Mouse (Mus musculus) hindbrain, embryonic 15.5 days (tissue): Measurements from ENCODE around the gene Nab2. TPM values are rescaled to one million over a fixed set of nuclear protein-coding genes. Genes with fewer than 3 reads are reported as not detected.
A peak's percentile ranks its signal among the peaks of the same experiment; 100 is the strongest.

Experiments
- ATAC-seq: fragments of 200-750 bp; cut with Nextera tagmentation; 2 replicates; pipeline ENCODE4 v1.8.0; 2017; ENCODE audit warnings: low read depth, moderate number of reproducible peaks, moderate TSS enrichment; ENCODE audit not compliant: low FRiP score
- H3K27ac ChIP-seq: fragments of 300-500 bp; sonication (generic); replicated peaks from 2 replicates; pipeline ENCODE4 v1.5.1; 2015; ENCODE audit warnings: mild to moderate bottlenecking, inconsistent platforms
- H3K27me3 ChIP-seq: fragments of 300-500 bp; sonication (generic); 2 replicates; pipeline ENCODE4 v1.6.1; 2015; ENCODE audit warnings: control low read depth, inconsistent platforms
- H3K36me3 ChIP-seq: fragments of 300-500 bp; sonication (generic); 2 replicates; pipeline ENCODE4 v1.6.1; 2015; ENCODE audit warnings: control low read depth, inconsistent platforms
- H3K4me1 ChIP-seq: fragments of 300-500 bp; sonication (generic); replicated peaks from 2 replicates; pipeline ENCODE4 v1.6.1; 2015; ENCODE audit warnings: control low read depth, inconsistent platforms
- H3K4me2 ChIP-seq: fragments of 300-500 bp; sonication (generic); 2 replicates; pipeline ENCODE4 v1.6.1; 2015; ENCODE audit warnings: moderate library complexity, mild to moderate bottlenecking, inconsistent platforms
- H3K4me3 ChIP-seq: fragments of 300-500 bp; sonication (generic); 2 replicates; pipeline ENCODE4 v1.5.1; 2015; ENCODE audit warnings: mild to moderate bottlenecking, inconsistent platforms
- H3K9ac ChIP-seq: fragments of 300-500 bp; sonication (generic); 2 replicates; pipeline ENCODE4 v1.6.1; 2015; ENCODE audit warnings: inconsistent platforms
- H3K9me3 ChIP-seq: fragments of 300-500 bp; sonication (generic); 2 replicates; pipeline ENCODE4 v1.6.1; 2016; ENCODE audit warnings: control low read depth, inconsistent platforms
- WGBS: fragments of 180-500 bp; shearing (Covaris S2); methylation state at CpG from one replicate; pipeline ENCODE4 v1.1.7; 2015; 5-methylcytosine and 5-hydroxymethylcytosine counted together
- polyA plus RNA-seq: library from polyadenylated mRNA; unstranded; fragments of >200 nt; fragmentation: Nextera tagmentation; extraction: Ambion mirVana; gene quantifications from 2 replicates; pipeline ENCODE4 v1.2.1, GENCODE M21; 2015

The Nab2 gene
- polyA plus RNA-seq, 1 experiment from 2014 or later, result 2.7 TPM

DNA sequence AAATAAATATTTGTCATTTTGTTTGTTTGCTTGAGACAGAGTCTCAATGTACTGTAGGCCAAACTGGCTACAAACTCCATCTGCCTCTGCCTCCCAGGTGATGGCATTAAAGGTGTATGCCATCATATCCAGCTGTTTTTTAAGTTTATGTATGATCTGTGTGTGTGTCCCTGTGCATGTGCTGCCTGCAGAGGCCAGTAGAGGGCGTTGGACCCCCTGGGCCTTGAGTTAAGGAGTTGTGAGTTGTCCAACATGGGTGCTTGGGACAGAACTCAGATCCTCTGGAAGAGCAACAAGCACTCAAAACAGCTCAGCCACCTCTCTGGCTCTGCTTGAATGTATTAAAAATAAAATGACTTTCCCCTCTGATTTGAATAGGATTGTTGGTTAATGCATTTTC, 22.7 kb upstream of the Nab2 start:
- Histone ChIP-seq H3K4me1 (no peaks in the 10 kb centered on the region), H3K9ac (no peak overlapping the region), H3K36me3 (0 out of 2 replicates have a peak, but pooled peaks cover 4% of the 10 kb centered on the region), H3K27ac (no peak overlapping the region), H3K4me3 (no peak overlapping the region), H3K27me3 (no peaks in the 10 kb centered on the region), H3K9me3 (no peaks in the 10 kb centered on the region), H3K4me2 (no peak overlapping the region)
- WGBS, result 23% methylated on average over 1 of the region's 1 CpGs
- ATAC-seq, result no peak

DNA sequence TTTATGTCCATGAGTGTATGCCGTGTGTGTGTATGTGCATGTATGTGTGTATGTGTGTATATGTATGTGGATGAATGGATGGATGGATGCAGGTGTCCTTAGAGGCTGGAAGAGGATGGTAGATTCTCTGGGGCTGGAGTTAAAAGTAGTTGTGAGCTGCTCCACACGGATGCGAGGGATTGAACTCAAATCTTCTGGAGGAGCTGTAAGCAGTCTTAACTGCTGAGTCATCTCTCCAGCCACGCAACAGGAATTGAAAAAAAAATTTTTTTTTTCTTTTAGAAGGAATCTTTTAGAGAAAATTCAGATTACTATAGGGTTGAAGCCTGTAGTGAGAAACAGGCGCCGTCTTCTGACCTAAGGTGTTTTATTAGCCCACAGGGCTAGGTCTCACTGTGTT, 14.5 kb upstream of the Nab2 start:
- Histone ChIP-seq H3K27ac (no peak overlapping the region), H3K4me2 (no peak overlapping the region), H3K36me3 (no peaks in the 10 kb centered on the region), H3K27me3 (no peaks in the 10 kb centered on the region), H3K4me1 (peaks cover 5% of the 10 kb centered on the region), H3K4me3 (no peak overlapping the region), H3K9me3 (no peaks in the 10 kb centered on the region), H3K9ac (no peak overlapping the region)
- no peak for ATAC-seq
- WGBS, result 89% methylated on average over 6 of the region's 6 CpGs

DNA sequence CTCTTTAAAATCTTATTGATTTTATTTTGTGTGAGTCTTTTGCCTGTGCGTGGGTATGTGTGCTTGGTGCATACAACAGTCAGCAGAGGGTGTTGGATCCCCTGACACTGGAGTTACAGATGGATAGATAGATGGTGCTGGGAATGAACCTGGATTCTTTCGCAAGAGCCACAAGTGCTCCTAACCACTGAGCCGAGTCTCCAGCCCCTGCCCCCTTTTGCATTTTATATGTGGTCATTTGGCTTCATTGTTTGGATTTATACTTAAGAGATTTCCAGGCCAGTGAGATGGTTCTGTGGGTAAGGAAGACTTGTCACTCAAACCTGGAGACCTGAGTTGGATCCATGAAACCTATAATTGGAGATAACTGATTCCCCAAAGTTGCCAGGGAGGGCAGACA, 11.5 kb upstream of the Nab2 start:
- Histone ChIP-seq H3K27ac (no peak overlapping the region), H3K27me3 (no peaks in the 10 kb centered on the region), H3K4me1 (peaks cover 11% of the 10 kb centered on the region), H3K36me3 (no peaks in the 10 kb centered on the region), H3K9ac (no peak overlapping the region), H3K9me3 (no peaks in the 10 kb centered on the region), H3K4me2 (no peak overlapping the region), H3K4me3 (no peak overlapping the region)
- no peak for ATAC-seq
- 96% methylated on average over 3 of the region's 3 CpGs for WGBS

DNA sequence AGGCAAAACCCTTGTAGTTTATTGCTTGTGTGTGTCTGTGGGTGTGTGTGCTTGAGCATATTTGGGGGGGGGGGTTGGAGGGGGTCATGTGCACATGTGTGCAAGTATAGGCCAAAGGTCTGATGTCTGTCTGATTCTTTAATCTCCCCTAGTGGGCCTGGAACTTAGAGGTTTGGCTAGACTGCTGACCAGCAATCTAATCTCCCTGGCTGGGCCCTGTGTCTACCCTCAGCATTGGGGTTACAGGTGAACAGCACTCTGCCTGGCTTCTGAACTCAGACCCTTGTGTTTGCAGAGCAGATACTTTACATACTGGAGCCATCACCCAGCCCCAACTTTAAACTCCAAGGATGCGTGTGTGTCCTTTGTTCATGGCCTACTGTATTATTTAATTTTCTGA, 10.8 kb upstream of the Nab2 start:
- WGBS, result 90% methylated on average over 1 of the region's 1 CpGs
- no peak overlapping the region for H3K27ac ChIP-seq
- H3K4me2 ChIP-seq, result no peak overlapping the region
- H3K9me3 ChIP-seq, result no peaks in the 10 kb centered on the region
- H3K4me3 ChIP-seq, result no peak overlapping the region
- H3K27me3 ChIP-seq, result no peaks in the 10 kb centered on the region
- H3K9ac ChIP-seq, result no peak overlapping the region
- no peaks in the 10 kb centered on the region for H3K36me3 ChIP-seq
- peaks cover 11% of the 10 kb centered on the region for H3K4me1 ChIP-seq
- no peak for ATAC-seq

DNA sequence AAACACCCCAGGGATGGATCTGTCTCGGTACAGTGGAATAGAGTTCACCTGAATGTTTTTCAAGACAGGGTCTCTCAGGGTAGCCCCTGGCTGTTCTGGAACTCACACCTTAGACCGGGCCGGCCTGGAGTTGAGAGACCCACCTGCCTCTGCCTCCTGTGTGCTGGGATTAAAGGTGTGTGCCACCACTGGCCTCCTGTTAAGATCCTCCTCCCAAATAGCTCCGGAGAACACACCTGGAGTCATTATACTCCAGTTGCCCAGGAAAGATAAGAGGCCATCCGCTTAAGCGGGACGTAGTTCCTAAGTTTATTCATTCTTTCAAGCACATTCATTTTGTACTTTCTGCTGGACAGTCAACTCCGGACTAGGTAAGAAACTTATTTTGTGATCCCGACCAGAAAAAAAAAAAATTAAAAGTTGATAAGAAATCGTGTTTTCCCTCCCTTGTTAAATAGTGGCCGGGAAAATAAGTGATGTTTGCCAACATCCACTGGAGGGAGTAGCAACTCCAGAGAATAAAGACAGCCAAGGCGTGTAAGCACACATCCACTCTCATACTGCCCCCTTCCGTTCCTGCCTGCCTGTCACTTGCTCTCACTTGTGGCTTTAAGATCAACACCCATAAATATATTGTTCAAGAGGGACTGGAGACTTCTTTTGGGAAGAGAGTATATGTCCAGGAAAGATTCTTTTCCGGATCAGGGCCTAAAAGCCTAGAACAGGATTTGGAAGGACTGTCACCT, 9.4 kb upstream of the Nab2 start:
- H3K4me3 ChIP-seq, result peak overlapping the region; percentile 71
- H3K27me3 ChIP-seq, result no peaks in the 10 kb centered on the region
- no peaks in the 10 kb centered on the region for H3K36me3 ChIP-seq
- H3K27ac ChIP-seq, result no peak overlapping the region
- H3K9me3 ChIP-seq, result no peaks in the 10 kb centered on the region
- H3K4me2 ChIP-seq, result peak overlapping the region; percentile 96
- WGBS, result 10% methylated on average over 14 of the region's 14 CpGs
- peak overlapping the region; percentile 51 for H3K9ac ChIP-seq
- H3K4me1 ChIP-seq, result peaks cover 11% of the 10 kb centered on the region
- no peak for ATAC-seq

DNA sequence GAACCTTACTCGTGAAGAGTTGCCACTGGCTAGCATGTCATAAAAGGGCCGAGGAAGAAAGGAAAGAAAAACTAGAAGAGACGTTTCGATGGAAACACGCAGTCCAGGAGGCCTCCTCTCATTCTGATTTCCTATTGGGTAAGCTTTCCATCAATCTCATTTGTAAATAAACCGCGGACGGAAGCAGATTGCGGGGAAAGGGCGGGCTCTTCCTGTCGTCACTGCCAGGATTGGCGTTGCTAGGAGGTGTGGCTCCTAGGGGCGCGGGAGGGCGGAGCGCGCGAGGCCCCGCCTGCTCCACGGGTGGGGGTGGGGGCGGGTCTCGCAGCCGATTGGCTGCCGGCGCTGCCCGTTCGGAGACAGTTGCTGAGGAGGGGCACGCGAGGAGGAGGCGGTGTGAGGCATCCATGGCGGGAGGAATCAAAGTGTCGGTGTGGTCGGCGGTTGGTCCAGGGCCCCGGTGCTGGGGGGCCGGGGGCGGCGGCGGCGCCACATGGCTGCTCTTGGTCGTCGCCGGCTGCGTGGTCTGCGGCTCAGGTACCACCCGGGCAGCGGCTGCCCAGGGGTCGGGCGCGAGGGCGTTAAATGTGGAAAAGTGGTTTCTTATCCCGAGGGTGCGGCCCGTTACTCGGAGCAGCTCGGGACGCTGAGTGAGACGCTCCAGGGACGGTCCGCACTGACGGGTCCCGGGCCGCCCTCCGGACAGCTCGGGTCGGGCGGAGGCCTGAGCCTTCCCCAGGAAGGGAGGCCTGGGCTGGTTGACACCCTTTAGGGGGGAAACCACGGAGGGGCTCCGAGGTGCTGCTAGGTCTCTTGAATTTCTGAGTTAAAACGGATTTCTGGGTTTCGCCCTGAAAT, 8.6 kb upstream of the Nab2 start:
- ATAC-seq, result peak; percentile 97
- Histone ChIP-seq H3K27me3 (no peaks in the 10 kb centered on the region), H3K36me3 (no peaks in the 10 kb centered on the region), H3K4me3 (peak overlapping the region; percentile 71), H3K9me3 (no peaks in the 10 kb centered on the region), H3K4me1 (peaks cover 11% of the 10 kb centered on the region), H3K9ac (peak overlapping the region; percentile 51), H3K4me2 (peak overlapping the region; percentile 96), H3K27ac (peak overlapping the region; percentile 69)
- under 1% methylated on average over 69 of the region's 71 CpGs for WGBS

- Histone ChIP-seq H3K9me3 (no peaks in the 10 kb centered on the region), H3K36me3 (no peaks in the 10 kb centered on the region), H3K27ac (peak overlapping the region; percentile 69), H3K4me3 (peak overlapping the region; percentile 71), H3K9ac (no peak overlapping the region), H3K27me3 (no peaks in the 10 kb centered on the region), H3K4me1 (peaks cover 11% of the 10 kb centered on the region), H3K4me2 (peak overlapping the region; percentile 96)
- 57% methylated on average over 5 of the region's 5 CpGs for WGBS
- ATAC-seq, result no peak
These were observed 7.6 kb upstream of the Nab2 start for GRCm38 (mm10) chr10:127675859-127676398.

DNA sequence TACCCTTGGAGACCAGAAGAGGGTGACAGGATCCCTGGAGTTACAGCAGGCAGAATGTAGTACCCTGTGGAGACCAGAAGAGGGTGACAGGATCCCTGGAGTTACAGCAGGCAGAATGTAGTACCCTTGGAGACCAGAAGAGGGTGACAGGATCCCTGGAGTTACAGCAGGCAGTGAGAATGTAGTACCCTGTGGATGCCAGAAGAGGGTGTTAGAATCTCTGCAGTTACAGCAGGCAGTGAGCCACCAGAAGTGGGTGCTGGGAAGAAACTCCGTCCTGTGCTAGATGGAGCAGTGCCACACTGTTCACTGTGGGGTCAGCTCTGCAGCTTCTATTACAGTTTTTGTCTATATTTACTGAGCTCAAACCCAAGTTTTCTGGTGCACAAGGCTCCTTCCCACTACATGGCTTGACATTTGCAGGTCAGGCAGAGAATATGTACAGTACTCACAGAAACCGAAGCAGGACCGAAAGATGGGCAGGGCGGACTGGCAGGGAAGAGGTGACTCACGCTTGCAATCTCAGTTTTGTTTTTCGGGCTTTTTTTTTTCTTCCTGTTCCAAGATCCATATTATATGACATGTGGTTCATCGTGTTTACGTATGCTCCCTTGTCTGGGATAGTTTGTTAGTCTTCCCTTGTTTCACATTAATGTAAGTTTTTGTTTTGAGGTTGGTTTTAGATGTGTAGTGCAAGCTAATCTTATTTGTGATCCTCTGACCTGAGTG, 6.6 kb upstream of the Nab2 start:
- Histone ChIP-seq H3K36me3 (no peaks in the 10 kb centered on the region), H3K9ac (no peak overlapping the region), H3K4me2 (no peak overlapping the region), H3K4me1 (peaks cover 11% of the 10 kb centered on the region), H3K9me3 (no peaks in the 10 kb centered on the region), H3K27me3 (no peaks in the 10 kb centered on the region), H3K4me3 (no peak overlapping the region), H3K27ac (no peak overlapping the region)
- WGBS, result 83% methylated on average over 8 of the region's 8 CpGs
- no peak for ATAC-seq

DNA sequence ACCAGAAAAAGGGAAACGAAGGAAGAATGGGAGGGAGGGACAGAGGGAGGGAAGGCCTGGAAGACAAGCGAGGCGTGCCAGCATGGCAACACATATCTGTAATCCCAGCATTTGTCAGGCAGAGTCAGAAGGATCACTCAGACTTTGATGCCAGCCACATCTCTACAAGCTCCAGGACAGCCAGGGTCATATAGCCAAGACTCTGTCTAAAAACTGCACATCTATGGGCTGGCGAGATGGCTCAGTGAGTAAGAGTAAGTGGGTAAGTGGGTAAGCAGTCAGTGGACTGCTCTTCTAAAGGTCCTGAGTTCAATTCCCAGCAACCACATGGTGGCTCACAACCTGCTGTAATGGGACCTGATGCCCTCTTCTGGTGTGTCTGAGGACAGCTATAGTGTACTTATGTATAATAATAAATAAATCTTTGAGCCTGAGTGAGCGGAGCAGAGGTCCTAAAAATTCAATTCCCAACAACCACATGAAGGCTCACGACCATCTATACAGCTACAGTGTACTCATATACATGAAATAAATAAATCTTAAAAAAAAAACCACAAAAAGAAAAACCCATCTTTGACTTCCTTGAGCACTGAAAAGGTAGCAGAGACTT, 5.8 kb upstream of the Nab2 start:
- peaks cover 12% of the 10 kb centered on the region for H3K4me1 ChIP-seq
- H3K9ac ChIP-seq, result no peak overlapping the region
- no peak overlapping the region for H3K4me3 ChIP-seq
- no peak for ATAC-seq
- no peak overlapping the region for H3K27ac ChIP-seq
- 94% methylated on average over 6 of the region's 6 CpGs for WGBS
- H3K27me3 ChIP-seq, result peaks cover 4% of the 10 kb centered on the region
- H3K4me2 ChIP-seq, result no peak overlapping the region
- H3K36me3 ChIP-seq, result no peaks in the 10 kb centered on the region
- H3K9me3 ChIP-seq, result no peaks in the 10 kb centered on the region

DNA sequence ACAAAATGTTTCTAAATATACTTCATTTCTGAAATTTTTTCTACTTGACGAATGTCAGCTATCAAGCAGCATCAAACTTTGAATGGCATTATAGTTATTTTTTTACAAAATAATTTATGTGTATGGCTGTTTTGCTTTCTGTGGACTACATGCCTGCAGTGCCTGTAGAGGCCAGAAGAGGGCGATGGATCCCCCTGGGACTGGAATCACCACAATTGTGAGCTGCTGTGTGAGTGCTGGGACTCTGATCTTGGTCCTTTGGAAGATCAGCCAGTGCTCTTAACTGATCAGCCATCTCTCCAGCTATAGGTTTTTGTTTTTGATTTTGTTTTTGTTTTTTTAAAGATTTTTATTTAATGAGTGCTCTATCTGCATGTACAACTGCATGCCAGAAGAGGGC, 2.9 kb upstream of the Nab2 start:
- WGBS, result 39% methylated on average over 2 of the region's 2 CpGs
- no peak overlapping the region for H3K9ac ChIP-seq
- no peak overlapping the region for H3K4me2 ChIP-seq
- H3K27ac ChIP-seq, result no peak overlapping the region
- H3K27me3 ChIP-seq, result peaks cover 22% of the 10 kb centered on the region
- no peak overlapping the region for H3K4me3 ChIP-seq
- no peak for ATAC-seq
- no peaks in the 10 kb centered on the region for H3K9me3 ChIP-seq
- peaks cover 29% of the 10 kb centered on the region for H3K4me1 ChIP-seq
- H3K36me3 ChIP-seq, result no peaks in the 10 kb centered on the region

- no peaks in the 10 kb centered on the region for H3K36me3 ChIP-seq
These were observed 1.8 kb upstream of the Nab2 start for GRCm38 (mm10) chr10:127670185-127670584.

More at GRCm38 (mm10) chr10:127670185-127670584, 1.8 kb upstream of the Nab2 start:
- Histone ChIP-seq H3K4me3 (no peak overlapping the region), H3K9ac (no peak overlapping the region), H3K9me3 (no peaks in the 10 kb centered on the region), H3K27me3 (peaks cover 32% of the 10 kb centered on the region), H3K27ac (no peak overlapping the region), H3K4me1 (peaks cover 38% of the 10 kb centered on the region), H3K4me2 (no peak overlapping the region)
- 91% methylated on average over 2 of the region's 2 CpGs for WGBS
- ATAC-seq, result no peak
